Mouse (Mus musculus) limb, embryonic 13.5 days (tissue): ENCODE measurements around the gene Lsamp. TPM values are rescaled to one million over a fixed set of nuclear protein-coding genes. Genes with fewer than 3 reads are reported as not detected.

Source experiments
- ATAC-seq: fragments of 200-750 bp; cut with Nextera tagmentation; 2 replicates; pipeline ENCODE4 v1.8.0; 2017; ENCODE audit warnings: low read depth, moderate number of reproducible peaks, moderate TSS enrichment; ENCODE audit not compliant: low FRiP score
- H3K27ac ChIP-seq: fragments of 300-500 bp; sonication (generic); 2 replicates; pipeline ENCODE4 v1.5.1; 2015; ENCODE audit warnings: inconsistent platforms, mild to moderate bottlenecking, moderate library complexity
- H3K27me3 ChIP-seq: fragments of 300-500 bp; sonication (generic); 2 replicates; pipeline ENCODE4 v1.6.1; 2015; ENCODE audit warnings: mild to moderate bottlenecking, inconsistent platforms
- H3K36me3 ChIP-seq: fragments of 300-500 bp; sonication (generic); 2 replicates; pipeline ENCODE4 v1.6.1; 2015; ENCODE audit warnings: inconsistent platforms, mild to moderate bottlenecking, moderate library complexity
- H3K4me1 ChIP-seq: fragments of 300-500 bp; sonication (generic); 2 replicates; pipeline ENCODE4 v1.6.1; 2015; ENCODE audit warnings: inconsistent platforms
- H3K4me2 ChIP-seq: fragments of 300-500 bp; sonication (generic); replicated peaks from 2 replicates; pipeline ENCODE4 v1.6.1; 2015; ENCODE audit warnings: inconsistent platforms, mild to moderate bottlenecking, moderate library complexity
- H3K4me3 ChIP-seq: fragments of 300-500 bp; sonication (generic); 2 replicates; pipeline ENCODE4 v1.5.1; 2015; ENCODE audit warnings: moderate library complexity, mild to moderate bottlenecking, inconsistent platforms
- H3K9ac ChIP-seq: fragments of 300-500 bp; sonication (generic); 2 replicates; pipeline ENCODE4 v1.6.1; 2015; ENCODE audit warnings: mild to moderate bottlenecking, inconsistent platforms
- H3K9me3 ChIP-seq: fragments of 300-500 bp; sonication (generic); 2 replicates; pipeline ENCODE4 v1.6.1; 2016; ENCODE audit warnings: inconsistent platforms
- WGBS: fragments of 180-500 bp; shearing (Covaris S2); methylation state at CpG from one replicate; pipeline ENCODE4 v1.1.7; 2015; 5-methylcytosine and 5-hydroxymethylcytosine counted together
- polyA plus RNA-seq: library from polyadenylated mRNA; unstranded; fragments of >200 nt; fragmentation: Nextera tagmentation; extraction: Ambion mirVana; gene quantifications from 2 replicates; pipeline ENCODE4 v1.2.1, GENCODE M21; 2015

Gene Lsamp
- polyA plus RNA-seq, 1 experiment from 2014 or later: 11.3 TPM

DNA sequence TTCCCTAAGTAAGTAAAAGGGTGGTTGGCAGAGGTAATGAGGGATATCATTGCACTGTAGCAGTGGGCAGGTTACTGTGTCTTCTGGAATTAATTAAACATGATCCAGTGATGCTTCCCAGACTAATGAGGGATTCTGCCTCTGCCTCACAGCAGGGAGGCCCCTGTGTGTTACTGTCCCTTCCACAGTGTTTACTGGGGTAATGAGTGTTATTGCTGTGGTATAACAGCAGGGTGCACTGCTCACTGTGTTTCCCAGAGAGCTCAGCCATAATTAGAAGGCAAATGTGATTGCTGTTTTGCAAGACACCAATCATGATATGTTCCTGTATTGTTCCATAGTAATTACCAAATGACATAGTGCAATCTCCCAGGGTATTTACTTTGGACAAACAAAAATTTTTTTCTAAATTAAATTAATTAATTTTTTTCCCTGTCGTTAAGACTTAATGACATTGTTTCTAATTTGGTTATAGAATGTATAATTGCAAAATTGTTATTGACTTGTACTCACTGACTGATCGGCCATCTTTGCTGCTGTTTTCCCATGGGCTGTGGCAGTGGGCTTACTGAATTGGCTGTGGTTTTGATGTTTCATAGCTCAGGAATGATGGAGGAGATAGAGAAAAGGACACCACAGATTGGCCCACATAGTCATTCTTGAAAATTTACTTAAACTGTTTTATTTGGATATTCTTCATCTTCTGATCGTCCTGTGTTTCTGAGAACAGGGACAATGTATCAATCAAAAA, 655.6 kb downstream of the Lsamp start:
- H3K27ac ChIP-seq: no peak overlapping the region
- H3K27me3 ChIP-seq: no peaks in the 10 kb centered on the region
- H3K36me3 ChIP-seq: no peaks in the 10 kb centered on the region
- no peak overlapping the region for H3K4me3 ChIP-seq
- ATAC-seq: no peak
- no peak overlapping the region for H3K9ac ChIP-seq
- no peaks in the 10 kb centered on the region for H3K9me3 ChIP-seq
- no peaks in the 10 kb centered on the region for H3K4me1 ChIP-seq
- 64% methylated on average over 3 of the region's 3 CpGs for WGBS
- H3K4me2 ChIP-seq: no peak overlapping the region

DNA sequence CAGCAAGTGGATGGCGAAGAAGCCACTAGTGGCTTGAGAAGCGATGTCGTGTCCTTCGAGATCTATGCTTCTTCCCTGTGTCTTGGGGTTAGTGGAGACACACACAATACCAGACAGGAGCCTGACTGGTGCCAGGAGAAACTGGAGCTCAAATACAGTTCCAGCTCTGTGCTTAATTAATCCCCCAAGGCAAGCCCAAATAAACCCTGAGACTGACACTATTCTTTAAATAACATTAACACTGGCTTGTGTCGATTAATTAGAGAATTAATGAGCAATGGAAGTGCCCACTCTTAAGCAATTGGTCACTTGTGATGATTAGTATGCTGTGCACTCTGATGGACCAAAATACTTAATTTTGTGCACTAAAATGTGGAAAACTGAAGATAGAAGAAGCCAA, 668.6 kb downstream of the Lsamp start:
- WGBS: 87% methylated on average over 5 of the region's 5 CpGs
- H3K4me1 ChIP-seq: no peaks in the 10 kb centered on the region
- H3K4me2 ChIP-seq: no peak overlapping the region
- ATAC-seq: no peak
- H3K9ac ChIP-seq: no peak overlapping the region
- no peak overlapping the region for H3K27ac ChIP-seq
- no peaks in the 10 kb centered on the region for H3K36me3 ChIP-seq
- no peak overlapping the region for H3K4me3 ChIP-seq
- no peaks in the 10 kb centered on the region for H3K9me3 ChIP-seq
- no peaks in the 10 kb centered on the region for H3K27me3 ChIP-seq

DNA sequence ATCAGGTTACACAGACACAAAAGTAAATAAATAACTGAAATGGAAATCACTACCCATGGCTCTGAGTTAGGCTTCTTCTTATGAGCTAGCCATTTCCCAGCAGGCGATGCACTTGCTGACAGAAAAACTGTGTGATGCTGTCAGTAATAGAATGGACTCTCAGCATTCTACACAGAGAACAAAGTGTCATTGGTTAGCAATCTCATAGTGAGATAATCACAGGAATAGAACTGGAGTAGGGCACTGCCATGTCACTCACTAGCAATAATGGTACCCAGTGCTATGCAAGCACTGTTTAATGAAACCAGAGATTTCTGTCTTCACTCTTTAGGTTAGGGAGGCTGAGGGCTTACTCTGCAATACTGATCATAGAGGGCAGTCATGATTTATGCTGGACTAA, 669.3 kb downstream of the Lsamp start:
- Histone ChIP-seq H3K27me3 (no peaks in the 10 kb centered on the region), H3K27ac (no peak overlapping the region), H3K36me3 (no peaks in the 10 kb centered on the region), H3K9ac (no peak overlapping the region), H3K4me1 (no peaks in the 10 kb centered on the region), H3K4me3 (no peak overlapping the region), H3K4me2 (no peak overlapping the region), H3K9me3 (no peaks in the 10 kb centered on the region)
- ATAC-seq: no peak
- WGBS: 82% methylated on average over 1 of the region's 1 CpGs

DNA sequence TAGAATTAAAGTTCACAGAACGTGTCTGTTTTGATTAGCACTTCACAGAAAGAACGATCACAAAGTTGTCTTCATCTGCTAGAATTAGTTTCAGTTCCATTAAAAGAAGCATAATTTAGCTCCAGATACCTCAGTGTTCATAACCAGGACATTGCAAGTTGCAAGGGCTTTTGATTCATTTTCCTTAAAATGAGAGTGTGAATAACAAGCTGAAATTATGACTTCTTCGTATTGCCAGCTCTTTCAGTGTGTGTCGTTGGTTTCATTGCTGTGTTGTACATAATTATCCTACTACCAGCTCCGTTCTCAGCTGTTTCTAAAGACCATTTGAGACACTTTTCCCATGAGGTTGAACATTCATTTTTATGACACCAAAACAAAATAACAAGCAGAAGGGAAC, 672.2 kb downstream of the Lsamp start:
- no peak for ATAC-seq
- Histone ChIP-seq H3K9me3 (no peaks in the 10 kb centered on the region), H3K4me1 (no peaks in the 10 kb centered on the region), H3K27ac (no peak overlapping the region), H3K4me2 (no peak overlapping the region), H3K27me3 (no peaks in the 10 kb centered on the region), H3K36me3 (no peaks in the 10 kb centered on the region), H3K4me3 (no peak overlapping the region), H3K9ac (no peak overlapping the region)
- WGBS: 62% methylated on average over 5 of the region's 5 CpGs

DNA sequence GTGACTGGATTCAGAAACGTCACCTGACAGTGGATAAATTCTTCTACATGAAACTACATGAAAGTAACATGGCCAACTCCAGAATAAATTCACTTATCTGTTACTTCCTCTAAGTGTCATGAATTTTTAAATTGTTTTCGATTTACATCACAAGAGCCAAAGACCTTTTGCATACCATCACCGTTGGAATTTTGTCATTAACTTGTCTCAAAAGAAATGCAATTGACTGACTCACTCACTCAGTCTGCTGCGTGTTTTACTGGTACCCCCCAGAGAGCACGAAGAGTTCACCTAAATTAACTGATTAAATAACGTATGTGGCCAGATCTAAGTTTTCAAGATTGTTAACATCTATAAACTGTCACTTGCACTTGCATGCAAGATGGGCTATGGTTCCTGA, 672.7 kb downstream of the Lsamp start:
- no peak overlapping the region for H3K4me2 ChIP-seq
- H3K4me1 ChIP-seq: no peaks in the 10 kb centered on the region
- H3K27ac ChIP-seq: no peak overlapping the region
- no peak overlapping the region for H3K9ac ChIP-seq
- ATAC-seq: no peak
- 41% methylated on average over 6 of the region's 6 CpGs for WGBS
- no peak overlapping the region for H3K4me3 ChIP-seq
- no peaks in the 10 kb centered on the region for H3K9me3 ChIP-seq
- H3K27me3 ChIP-seq: no peaks in the 10 kb centered on the region
- no peaks in the 10 kb centered on the region for H3K36me3 ChIP-seq

DNA sequence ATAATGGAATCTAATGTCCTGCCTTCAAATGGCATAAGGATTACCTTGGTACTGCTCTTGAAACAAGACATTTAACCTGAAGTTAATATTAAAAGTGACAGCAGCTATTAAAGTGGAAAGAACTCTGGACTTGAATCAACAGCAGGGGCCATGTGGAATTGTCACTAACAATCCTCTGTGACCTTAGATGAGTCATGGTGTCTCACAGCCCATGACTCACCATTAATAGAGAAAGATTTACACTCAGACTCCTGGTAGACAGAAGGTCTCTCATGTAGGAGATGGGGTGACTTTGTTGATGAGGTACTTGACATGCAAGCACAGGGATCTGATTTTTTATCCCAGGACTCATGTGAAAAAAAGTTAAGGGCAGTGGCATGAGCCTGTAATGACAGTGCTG, 701.4 kb downstream of the Lsamp start:
- Histone ChIP-seq H3K4me2 (no peak overlapping the region), H3K36me3 (no peaks in the 10 kb centered on the region), H3K27ac (no peak overlapping the region), H3K4me1 (no peaks in the 10 kb centered on the region), H3K9me3 (no peaks in the 10 kb centered on the region), H3K9ac (no peak overlapping the region), H3K27me3 (no peaks in the 10 kb centered on the region), H3K4me3 (no peak overlapping the region)
- ATAC-seq: no peak

DNA sequence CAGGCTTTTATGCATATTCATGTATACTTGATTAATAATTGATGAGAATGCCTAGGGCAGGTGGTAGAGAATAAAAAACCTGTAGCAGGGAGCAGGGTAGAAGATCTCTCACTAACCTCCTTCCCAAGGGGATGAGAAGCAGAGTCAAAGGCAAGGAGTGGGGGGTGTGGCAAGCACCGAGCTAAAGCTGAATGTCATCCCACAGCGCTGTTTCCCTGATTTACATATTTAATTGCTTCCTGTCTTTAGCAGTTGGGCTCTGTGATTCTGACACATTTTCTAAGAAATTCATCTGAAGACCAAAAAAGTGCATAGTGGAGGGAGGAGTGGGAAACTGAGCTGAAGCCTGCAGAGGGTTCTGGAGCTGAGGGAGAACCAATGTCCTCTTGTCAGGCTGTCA, 708.1 kb downstream of the Lsamp start:
- Histone ChIP-seq H3K27ac (no peak overlapping the region), H3K9me3 (no peaks in the 10 kb centered on the region), H3K27me3 (no peaks in the 10 kb centered on the region), H3K36me3 (no peaks in the 10 kb centered on the region), H3K4me2 (no peak overlapping the region), H3K4me1 (no peaks in the 10 kb centered on the region), H3K9ac (no peak overlapping the region), H3K4me3 (no peak overlapping the region)
- no peak for ATAC-seq
- 18% methylated on average over 2 of the region's 2 CpGs for WGBS

DNA sequence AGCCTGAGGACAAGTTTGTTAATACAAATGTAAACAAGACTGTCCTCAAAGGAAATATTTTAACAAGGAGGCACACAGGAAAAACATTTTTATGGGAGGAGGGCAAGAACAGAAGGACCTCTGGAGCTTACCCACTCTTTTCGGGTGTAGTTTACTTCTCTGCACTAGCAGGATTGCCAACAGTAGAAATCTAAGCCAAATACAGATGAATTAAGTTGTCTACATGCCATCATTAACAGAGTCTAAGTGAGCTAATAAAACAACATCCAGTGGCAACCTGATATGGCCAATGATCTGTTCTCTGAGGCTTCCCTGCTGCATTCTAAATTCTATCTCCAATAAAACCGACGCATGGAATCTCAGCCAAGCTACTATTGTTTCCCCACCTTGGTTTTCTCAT, 713.1 kb downstream of the Lsamp start:
- WGBS: 49% methylated on average over 3 of the region's 3 CpGs
- Histone ChIP-seq H3K9me3 (no peaks in the 10 kb centered on the region), H3K36me3 (no peaks in the 10 kb centered on the region), H3K4me1 (no peaks in the 10 kb centered on the region), H3K27me3 (no peaks in the 10 kb centered on the region), H3K27ac (no peak overlapping the region), H3K9ac (no peak overlapping the region), H3K4me3 (no peak overlapping the region), H3K4me2 (no peak overlapping the region)
- ATAC-seq: no peak

DNA sequence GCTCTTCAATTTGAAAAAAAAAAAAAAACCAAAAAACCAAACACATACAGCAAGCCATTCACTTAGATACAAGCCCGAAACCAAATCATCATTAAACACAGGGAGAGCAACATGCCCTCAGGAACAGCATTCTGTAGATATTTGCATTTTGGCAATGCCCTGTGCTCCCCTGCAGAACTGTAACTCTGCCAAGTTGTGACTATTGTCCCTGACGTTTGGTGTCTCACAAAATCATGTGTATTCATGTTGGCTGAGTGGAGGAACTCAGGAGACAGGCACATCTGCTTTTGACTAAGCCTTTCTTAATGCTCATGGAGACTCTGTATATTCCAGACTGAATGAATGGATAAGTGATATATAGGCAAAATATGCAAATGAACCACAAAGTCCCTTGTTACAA, 724.4 kb downstream of the Lsamp start:
- H3K9ac ChIP-seq: no peak overlapping the region
- H3K27me3 ChIP-seq: no peaks in the 10 kb centered on the region
- H3K4me3 ChIP-seq: no peak overlapping the region
- H3K4me1 ChIP-seq: no peaks in the 10 kb centered on the region
- no peak for ATAC-seq
- H3K27ac ChIP-seq: no peak overlapping the region
- H3K9me3 ChIP-seq: no peaks in the 10 kb centered on the region
- H3K4me2 ChIP-seq: no peak overlapping the region
- 48% methylated on average over 2 of the region's 2 CpGs for WGBS
- no peaks in the 10 kb centered on the region for H3K36me3 ChIP-seq

DNA sequence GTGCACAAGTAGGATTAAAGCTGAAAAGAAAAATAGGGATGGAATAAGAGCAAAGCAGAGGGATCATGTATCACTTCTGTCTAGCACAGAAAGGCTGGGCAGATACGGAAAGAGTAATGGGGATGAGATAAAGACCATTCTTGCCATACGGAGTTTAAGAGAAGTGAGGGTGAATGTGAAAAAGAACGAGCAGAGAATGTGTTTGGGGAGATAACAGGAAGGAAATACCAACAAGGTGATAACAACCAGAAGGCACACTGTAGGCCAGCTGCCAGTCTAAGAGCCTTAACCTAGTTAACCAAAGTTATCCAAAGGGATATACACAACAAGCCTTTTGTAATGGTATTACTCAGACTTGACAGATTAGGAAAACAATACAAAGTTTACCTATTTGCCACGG, 725.4 kb downstream of the Lsamp start:
- Histone ChIP-seq H3K27me3 (no peaks in the 10 kb centered on the region), H3K4me3 (no peak overlapping the region), H3K4me1 (no peaks in the 10 kb centered on the region), H3K36me3 (no peaks in the 10 kb centered on the region), H3K4me2 (no peak overlapping the region), H3K9me3 (no peaks in the 10 kb centered on the region), H3K9ac (no peak overlapping the region), H3K27ac (no peak overlapping the region)
- 57% methylated on average over 4 of the region's 4 CpGs for WGBS
- ATAC-seq: no peak

DNA sequence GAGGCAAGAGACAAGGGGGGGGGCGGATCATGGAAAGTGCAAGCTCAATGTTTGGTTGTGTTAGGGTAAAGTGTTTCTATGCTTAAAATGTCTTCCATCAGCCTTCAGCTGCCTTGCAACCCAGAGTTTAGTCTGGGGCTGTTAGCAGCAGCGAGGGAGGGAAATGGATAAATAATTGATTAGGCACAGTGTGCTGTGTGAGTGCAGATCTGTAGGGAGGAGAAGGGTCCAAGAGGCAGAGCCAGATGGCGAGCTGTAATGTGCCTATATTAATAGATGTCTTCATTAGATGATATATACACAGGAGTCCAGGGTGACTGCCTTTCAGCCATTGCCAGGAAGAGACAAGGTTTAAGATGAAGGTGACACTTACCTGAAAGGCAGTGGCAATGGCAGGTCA, 725.9 kb downstream of the Lsamp start:
- H3K9me3 ChIP-seq: no peaks in the 10 kb centered on the region
- H3K4me1 ChIP-seq: no peaks in the 10 kb centered on the region
- no peaks in the 10 kb centered on the region for H3K36me3 ChIP-seq
- H3K4me2 ChIP-seq: no peak overlapping the region
- WGBS: 72% methylated on average over 3 of the region's 3 CpGs
- H3K27ac ChIP-seq: no peak overlapping the region
- H3K4me3 ChIP-seq: no peak overlapping the region
- H3K9ac ChIP-seq: no peak overlapping the region
- no peaks in the 10 kb centered on the region for H3K27me3 ChIP-seq
- ATAC-seq: no peak

DNA sequence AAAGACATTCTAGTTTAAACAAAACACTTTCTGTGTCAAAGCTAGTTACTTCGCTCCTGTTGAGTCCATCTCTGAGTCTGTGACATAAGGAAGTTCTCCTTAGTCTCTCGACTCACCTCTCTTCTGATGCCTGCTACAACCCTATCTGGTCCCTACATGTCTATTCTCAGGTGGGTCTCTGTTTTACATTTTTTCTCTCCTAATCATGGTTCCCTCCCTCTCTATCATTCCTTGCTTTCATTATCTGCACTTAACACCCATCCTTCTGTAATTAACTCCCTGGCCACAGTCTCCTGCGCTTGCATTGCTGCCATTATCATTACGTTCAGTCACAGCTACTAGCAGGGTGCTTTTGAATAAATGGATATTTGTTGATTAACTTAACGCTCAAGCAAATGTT, 726.3 kb downstream of the Lsamp start:
- Histone ChIP-seq H3K4me3 (no peak overlapping the region), H3K27me3 (no peaks in the 10 kb centered on the region), H3K4me2 (no peak overlapping the region), H3K9ac (no peak overlapping the region), H3K4me1 (no peaks in the 10 kb centered on the region), H3K27ac (no peak overlapping the region), H3K36me3 (no peaks in the 10 kb centered on the region), H3K9me3 (no peaks in the 10 kb centered on the region)
- 86% methylated on average over 5 of the region's 5 CpGs for WGBS
- no peak for ATAC-seq

DNA sequence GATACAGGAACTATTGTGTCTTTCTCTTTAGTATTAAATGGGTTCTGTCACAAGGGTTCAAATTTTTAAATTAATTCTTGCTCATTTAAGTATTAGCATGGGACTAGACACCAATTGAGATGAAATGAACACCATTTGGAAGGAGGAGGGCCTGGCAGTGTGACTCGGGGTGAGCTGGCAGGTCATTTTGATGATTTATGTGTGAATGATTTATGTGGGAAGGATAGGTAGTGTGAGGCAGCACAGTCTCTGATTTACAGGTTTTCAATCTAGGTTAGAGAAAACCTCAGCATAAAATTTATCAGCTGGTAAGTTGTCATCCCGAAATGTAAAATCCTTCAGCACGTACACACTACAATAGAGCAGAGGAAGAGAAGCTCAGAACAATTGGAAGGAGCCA, 729.6 kb downstream of the Lsamp start:
- no peak overlapping the region for H3K27ac ChIP-seq
- no peak overlapping the region for H3K4me3 ChIP-seq
- no peaks in the 10 kb centered on the region for H3K4me1 ChIP-seq
- H3K36me3 ChIP-seq: no peaks in the 10 kb centered on the region
- H3K9me3 ChIP-seq: no peaks in the 10 kb centered on the region
- 49% methylated on average over 3 of the region's 3 CpGs for WGBS
- no peaks in the 10 kb centered on the region for H3K27me3 ChIP-seq
- H3K4me2 ChIP-seq: no peak overlapping the region
- no peak overlapping the region for H3K9ac ChIP-seq
- no peak for ATAC-seq
